Mouse (Mus musculus): Measurements from ENCODE around the gene Gmfg.

Gmfg gene

DNA sequence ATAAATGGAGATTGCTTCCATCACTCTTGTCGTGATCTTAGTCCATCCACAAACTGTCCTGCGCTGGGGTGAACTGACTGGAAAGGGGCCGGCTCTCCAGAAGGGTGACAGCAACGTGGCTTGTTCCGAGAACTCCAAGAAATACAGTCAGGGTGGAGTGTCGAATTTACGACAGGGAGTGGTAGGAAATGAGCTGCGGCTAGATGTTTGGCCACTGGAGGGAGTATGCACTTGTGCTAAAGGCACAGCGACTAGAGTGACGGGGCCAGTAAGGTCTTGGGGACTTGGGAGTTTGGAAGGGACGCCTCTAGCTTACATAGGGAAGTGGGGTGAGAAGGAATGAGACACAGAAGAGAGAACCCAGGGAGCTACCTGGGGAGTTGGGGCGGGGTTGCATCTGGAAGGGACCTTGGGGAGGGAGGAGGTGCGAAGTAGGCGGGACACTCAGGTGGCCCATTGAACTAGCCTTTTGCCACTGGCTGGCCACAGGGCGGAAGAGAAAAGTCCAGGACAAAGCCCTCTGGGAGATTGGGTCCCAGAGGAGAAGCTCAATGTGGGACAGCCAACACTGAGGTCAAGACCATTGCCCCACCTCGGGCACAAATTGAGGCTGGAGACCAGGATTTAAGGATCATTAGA lies at the start of gene Gmfg:
Gene Gmfg, plus strand, starts transcription at position 516 of the 639 bp plus-strand sequence.
- peak; percentile 77 for DNase-seq (ENCODE audit: low spot score)

DNA sequence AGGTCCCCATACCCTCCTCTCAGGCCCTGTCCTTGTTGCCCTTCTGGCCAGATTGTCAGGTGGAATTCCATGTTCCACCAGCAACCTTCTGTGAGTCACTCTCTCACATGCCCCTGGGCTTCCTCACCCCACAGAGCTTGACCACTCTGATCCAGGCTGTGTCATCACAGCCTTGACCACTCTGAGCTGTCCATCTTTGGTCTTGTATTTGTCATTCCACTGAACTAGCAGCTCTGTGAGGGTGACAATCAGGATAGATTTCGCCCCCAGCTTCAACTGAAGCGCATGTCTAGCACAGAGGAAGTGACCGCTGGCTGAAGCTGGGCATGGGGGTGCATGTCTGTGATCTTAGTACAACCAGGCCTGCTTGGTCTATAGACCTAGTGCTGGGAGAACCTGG lies 46.9 kb upstream of the Gmfg start:
- no peak for DNase-seq (ENCODE audit: low spot score)

DNA sequence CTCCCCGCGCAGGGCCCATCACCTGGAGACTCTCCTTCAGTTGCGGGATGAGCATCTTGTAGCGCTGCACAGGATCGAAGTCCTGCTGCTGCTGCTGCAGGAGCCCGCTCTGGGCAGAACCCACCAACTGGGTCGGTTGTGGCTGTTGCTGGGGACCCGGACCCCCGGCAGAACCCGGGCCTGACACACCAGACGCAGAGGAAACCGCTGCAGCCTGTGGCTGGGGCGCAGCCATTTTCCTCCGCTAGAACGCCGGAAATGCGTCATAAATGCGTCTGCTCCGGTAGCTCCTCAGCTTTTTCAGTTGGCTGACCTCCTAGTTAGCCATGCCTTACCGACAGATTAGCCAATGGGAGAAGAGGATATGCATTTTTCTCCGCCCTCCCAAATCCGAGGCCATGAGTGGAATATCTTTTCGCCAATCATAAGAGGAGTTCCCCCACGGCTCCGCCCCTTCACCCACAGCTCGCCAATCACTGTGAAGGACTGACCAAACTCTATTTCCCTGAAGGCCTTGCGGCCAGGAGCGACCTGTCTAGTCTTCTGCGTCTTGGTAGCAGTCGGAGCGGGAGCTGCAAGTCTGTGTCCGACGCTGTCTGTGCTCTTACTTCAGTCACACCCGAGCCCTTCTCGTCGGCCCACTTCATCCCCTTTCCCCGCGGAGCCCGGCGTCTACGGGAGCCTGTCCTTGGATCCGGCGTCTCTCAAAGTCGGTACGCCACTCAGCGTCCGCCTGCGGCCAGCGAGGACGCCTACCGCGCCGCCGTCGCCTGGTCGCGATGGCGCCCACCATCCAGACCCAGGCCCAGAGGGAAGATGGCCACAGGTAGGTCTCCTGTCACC lies 44.6 kb upstream of the Gmfg start, which contains the start of the genes Med29 and Paf1:
Gene Med29, minus strand, starts transcription at position 280 of the 843 bp plus-strand sequence.
Gene Paf1, plus strand, starts transcription at position 523 of the 843 bp plus-strand sequence.
- peak; percentile 99 for DNase-seq (ENCODE audit: low spot score)

DNA sequence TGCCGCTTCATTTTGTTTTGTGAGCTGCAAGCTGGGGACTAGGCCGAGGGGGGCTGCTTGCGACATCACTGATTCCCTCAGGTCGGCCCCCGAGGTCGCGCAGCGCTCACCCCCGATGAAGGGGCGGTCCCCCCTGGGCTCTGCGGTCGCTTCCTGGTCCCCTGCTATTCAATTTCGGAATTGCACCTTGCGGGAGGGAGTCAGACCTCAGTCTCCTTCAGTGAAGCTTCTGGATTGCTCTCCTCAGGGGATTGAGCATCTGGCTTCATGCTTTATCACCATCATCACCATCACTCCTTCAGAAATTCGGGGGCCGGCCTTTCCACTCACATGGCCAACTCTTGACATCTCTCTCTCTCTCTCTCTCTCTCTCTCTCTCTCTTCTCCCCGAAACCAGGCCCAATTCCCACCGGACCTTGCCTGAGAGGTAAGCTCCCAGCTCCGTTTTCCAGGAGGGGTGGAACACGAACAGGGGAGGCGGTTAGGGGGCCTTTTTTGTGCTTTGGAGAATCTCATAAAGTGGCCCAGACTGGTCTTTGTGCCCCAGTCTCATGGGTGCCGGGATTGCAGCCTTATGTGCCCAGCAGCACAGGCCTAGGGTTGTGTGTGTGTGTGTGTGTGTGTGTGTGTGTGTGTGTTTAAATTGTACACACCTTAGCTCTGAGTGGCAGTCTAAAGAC lies 43.8 kb upstream of the Gmfg start:
- no peak for DNase-seq (ENCODE audit: low spot score)

DNA sequence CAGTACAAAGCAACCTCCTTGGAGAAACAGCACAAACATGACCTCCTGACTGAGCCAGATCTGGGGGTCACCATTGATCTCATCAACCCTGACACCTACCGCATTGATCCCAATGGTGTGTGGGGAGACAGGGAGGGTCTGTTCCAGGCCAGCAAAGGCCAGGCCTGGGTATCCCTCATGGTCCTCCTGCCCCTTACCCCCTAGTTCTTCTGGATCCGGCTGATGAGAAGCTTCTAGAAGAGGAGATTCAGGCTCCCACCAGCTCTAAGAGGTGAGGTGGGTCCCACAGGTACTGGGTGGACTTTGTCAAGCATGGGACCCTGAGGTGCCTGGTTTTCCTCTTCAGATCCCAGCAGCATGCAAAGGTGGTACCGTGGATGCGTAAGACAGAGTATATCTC lies 41.8 kb upstream of the Gmfg start:
- DNase-seq (ENCODE audit: low spot score) = no peak

DNA sequence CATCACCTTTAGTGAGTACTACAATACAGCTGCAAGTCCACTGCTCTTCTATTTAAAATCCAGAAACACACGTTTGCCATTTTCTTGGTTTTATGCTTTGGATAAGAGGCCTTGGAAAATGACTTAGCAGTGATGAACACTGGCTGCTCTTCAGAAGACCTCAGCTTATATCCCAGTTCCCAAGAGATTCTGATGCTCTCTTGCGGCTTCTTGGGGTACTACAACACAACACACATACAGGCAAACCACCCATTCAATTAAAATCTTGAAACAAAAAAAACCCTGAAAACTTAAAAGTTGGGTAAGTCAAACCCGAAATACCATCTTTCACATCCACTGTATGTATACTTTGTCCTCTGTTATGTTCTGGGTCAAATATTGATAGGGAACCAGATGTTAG lies 39.2 kb upstream of the Gmfg start:
- peak; percentile 3 for DNase-seq (ENCODE audit: low spot score)

DNA sequence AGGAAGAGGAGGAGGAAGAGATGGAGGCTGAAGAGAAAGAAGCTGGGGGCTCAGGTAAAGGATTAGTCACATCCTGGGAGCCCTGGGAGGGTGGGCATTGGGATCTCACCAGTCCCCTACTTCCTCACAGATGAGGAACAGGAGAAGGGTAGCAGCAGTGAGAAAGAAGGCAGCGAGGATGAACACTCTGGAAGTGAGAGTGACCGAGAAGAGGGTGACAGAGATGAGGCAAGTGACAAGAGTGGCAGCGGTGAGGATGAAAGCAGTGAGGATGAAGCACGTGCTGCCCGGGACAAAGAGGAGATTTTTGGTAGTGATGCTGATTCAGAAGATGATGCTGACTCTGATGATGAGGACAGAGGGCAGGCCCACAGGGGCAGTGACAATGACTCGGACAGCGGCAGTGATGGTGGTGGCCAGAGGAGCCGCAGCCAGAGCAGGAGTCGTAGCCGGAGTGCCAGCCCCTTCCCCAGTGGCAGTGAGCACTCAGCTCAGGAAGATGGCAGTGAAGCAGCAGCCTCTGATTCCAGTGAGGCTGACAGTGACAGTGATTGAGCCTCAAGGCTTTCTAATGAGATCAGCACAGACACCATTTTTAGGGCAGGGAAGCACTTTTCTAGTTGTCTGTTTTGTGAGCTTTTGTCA lies 38.4 kb upstream of the Gmfg start:
- peak; percentile 5 for DNase-seq (ENCODE audit: low spot score)

DNA sequence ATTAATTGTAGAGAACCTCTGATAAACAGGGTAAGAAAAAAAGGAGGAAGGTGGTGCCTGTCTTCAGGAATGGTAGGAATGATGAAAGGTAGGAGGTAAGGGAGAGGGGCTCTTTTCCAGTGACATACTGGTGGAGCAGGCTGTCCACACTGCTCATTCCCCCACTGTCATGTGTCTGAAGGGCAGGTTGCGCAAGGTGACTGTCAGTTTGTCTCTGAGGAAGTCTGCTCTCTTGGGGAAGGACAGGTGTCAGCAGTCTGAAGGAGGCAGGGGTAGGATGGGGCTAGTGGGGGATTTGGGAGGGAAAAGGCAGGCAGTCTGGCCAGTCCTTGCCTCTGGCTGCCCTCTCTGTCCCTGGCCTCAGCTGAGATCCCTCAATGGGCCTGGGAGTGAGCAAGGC lies 36.2 kb upstream of the Gmfg start:
- DNase-seq (ENCODE audit: low spot score) = no peak

DNA sequence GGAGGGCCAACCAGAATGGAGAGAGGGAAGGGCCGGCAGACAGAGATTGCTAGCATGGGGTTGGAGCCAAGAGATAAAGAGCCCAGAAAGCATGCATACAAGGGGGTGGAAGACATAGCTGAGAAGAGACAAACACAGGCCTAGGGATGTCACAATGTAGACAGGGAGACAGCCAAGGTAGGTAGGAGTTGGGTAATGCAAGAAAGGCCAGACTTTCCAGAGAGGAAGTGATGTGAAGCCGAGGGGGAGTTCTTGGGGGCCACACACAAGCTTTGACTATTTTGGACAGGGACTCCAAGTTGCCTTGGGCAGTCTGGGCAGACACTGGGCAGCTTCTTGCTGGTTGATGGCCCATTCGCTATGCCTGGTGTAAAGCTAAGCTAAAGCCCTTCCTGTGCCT lies 35.3 kb upstream of the Gmfg start:
- no peak for DNase-seq (ENCODE audit: low spot score)

DNA sequence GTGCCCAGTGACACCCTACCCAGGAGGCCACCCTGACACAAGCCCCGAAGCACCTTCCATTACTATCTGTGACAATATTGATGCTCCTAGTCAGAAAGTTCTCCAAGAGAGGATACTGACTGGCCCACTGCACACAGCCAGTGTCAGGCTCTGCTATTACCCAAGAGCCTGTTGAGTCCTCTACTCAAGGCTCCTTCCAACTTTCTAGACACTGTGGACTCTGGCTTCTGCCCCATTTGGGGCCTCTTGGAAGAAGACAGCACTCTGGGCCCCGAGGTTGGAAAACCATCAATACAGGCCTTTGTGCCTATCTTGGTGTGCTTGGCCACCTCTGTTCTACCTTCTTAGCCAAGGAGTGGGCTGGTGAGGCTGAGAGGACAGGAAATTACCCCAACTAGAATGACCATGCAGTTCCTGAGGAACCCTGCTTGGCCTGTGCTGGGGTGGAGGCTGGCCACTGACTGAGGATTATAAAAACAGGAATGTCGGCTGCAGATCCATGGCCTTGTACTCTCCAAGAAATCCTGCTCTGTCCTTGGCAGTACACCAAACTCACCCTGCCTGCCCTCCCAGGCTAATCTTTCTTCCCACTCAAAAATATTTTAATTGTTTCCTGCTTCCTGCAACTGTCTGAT lies 26.3 kb upstream of the Gmfg start:
- DNase-seq (ENCODE audit: low spot score) = peak; percentile 84

DNA sequence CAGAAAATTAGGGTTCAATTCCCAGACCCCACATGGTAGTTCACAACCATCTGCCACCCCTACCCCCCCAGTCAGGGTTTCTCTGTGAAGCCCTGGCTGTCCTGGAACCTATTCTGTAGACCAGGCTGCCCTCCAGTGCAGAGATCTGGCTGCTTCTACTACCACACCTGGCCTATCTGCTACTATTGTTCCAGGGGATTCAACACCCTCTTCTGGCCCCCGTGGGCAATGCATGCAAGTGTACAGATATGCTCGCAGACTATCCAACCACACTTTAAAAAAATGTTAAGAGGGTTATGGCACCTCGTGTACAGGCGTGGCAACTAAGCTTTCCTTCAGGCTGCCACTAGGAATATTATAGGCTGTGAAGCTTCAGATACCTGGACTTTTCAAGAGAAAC lies 24.4 kb upstream of the Gmfg start:
- DNase-seq (ENCODE audit: low spot score) = no peak

DNA sequence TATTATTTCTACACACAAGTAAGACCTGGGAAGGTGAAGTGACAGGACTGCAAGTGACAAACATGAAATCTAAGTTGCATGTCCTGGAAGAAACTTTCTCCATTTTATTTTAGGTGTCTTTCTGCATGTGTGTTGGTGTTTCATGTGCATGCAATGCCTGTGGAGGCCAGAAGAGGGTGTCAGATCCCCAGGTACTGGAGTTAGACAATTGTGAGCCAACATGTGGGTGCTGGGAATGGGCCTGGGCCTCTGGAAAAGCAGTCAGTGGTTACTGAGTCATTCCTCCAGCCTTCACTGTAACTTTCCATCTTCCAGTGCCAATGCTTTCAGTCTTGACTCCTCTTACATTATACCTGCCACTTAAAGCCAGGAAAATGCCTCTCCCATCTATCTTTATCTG lies 19.9 kb upstream of the Gmfg start:
- DNase-seq (ENCODE audit: low spot score) = no peak

DNA sequence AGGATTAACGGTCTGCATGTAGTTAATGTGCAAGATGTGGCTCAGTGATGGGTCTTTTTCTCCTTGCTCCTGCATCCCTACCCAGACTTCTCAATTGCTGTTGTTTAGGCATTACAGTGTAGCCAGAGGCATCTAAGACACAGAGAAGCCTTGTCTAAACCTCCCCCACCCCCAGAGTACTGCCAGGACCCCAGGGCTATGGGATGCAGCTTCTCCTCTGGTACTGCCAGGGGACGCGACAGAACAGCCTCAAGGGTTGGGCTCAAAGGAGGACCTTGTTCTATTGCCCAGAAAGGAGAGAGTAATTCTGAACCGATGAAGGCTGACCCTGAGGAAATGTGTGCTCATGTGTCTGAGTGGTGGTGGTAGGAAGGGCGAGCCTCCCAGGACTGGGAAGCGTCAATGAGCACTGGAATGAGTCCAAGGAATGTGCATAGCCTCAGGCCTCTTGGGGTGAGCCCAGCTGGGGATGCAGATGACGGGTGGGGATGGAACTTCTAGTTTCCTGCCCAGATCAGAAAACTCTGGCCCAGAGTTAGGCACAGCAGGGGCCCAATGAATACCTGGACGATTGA lies 19.1 kb upstream of the Gmfg start:
- DNase-seq (ENCODE audit: low spot score) = peak; percentile 72

DNA sequence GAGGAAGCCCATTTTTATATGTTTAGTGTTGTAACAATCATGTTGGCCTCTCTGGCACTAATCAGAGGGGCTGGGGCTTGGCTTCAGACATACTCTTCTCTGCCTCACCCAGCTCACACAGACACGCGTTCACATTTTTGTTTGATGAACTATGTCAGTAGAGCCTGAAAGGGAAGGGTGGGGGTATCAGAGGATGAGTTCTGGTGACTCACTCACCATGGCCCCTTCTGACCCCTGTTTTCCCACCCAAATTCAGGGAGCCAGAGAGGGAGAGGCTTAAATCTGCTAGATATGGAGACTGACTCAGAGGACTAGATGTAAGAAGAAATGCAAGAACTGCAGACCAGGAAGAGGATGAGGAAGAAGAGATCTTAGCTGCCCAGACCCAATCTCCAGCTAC lies 17.8 kb upstream of the Gmfg start:
- no peak for DNase-seq (ENCODE audit: low spot score)

DNA sequence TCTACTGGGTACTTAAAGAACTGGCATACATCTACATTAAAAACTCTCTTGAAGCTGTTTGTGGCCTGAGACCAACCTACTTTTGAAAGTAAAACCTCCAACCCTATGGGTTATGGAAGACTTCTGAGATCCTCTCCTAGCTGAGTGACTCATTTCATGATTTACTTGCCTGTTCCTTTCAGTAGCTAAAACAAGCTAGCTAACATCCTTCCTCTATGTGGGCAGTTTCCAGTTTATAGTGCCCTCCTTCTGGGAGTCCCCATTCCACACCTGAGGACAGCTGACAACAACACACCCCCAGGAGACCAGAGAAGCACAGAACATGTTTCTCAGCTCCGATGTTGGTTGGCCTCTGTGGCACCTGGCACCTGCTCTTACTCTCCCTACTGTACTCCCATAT lies 14.2 kb upstream of the Gmfg start:
- no peak for DNase-seq (ENCODE audit: low spot score)

DNA sequence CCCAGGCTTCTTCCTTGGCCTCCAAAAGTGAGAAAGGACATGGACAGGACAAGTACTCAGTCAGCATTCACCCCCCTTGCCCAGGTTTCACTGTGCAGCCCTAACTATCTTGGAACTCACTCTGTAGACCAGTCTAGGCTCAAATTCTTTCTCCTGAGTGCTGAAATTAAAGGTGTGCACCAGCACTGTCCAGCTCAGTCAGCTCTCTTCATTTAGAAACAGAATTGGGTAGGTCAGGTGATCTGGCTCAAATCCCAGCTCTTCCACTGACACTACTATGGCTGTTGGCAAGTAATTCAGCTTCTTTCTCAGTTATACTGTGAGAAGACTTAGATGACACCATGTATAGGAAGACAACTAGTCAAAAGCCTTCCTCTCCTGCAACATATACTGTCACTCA lies 9.5 kb upstream of the Gmfg start:
- DNase-seq (ENCODE audit: low spot score) = no peak

DNA sequence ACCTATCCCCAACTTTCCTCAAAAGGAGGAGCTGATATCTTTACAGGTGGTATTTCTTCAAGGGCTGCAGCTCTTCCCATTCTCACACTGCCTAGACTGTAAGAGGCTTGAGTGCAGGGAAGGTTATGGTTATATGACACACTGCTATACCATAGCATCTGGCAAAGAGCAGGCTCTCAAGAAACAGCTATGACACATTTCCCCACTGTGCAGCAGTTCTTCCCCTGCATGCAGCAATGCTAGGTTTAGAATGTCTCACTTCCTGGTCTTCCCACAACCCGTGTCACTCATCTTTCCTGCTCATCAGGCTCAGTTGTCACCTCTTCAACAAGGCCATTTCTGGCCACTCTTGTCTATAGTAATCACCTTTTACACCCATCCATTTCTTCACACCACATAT lies 6.7 kb upstream of the Gmfg start:
- DNase-seq (ENCODE audit: low spot score) = no peak

DNA sequence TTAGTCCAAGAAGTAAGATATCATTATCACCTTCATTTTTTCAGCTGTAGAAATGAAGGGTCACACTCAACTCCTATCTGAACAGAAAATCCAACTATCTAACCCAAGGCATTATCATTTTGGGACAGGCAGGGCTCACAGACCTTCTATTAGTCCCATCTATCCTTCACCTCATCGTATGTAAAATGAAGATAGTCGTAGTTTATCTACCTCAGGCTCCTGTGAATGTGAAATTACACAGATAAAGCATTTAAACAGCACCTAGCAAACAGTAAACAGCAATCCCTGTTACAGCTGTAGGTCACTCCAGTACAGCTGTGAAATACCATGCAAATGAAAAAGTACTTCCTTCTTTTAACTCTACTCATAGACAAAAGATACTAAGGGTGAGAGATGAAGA lies 5.0 kb upstream of the Gmfg start:
- no peak for DNase-seq (ENCODE audit: low spot score)

DNA sequence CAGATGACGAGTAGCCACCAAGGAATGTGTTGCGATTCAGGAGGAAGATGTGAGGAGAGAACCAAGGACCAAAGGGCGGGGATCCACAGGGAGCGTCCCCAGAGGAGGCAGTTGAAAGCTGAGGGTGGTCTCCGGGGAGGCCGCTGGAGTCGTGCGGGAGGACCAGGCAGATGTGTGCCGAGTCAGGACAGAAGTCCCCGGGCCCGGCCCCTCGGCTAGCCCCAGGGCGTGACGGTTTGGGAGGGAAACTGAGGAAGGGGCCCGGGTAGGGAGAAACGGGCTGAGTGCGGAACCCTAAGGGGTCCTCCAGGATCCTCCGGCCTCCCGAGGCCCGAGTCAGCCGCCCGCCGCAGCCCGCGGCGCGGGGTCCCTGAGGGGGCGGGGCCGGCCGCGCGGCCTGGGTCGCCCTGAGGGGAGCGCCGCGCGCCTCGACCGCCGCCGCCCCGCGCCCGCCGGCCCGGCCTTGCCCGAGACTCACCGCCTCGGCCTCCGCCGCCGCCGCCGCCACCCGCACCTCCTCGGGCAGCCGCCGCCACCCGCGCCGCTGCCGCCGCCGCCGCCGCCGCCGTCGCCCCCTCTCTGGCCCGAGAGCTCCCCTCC lies 1.5 kb upstream of the Gmfg start:
- peak; percentile 74 for DNase-seq (ENCODE audit: low spot score)

DNA sequence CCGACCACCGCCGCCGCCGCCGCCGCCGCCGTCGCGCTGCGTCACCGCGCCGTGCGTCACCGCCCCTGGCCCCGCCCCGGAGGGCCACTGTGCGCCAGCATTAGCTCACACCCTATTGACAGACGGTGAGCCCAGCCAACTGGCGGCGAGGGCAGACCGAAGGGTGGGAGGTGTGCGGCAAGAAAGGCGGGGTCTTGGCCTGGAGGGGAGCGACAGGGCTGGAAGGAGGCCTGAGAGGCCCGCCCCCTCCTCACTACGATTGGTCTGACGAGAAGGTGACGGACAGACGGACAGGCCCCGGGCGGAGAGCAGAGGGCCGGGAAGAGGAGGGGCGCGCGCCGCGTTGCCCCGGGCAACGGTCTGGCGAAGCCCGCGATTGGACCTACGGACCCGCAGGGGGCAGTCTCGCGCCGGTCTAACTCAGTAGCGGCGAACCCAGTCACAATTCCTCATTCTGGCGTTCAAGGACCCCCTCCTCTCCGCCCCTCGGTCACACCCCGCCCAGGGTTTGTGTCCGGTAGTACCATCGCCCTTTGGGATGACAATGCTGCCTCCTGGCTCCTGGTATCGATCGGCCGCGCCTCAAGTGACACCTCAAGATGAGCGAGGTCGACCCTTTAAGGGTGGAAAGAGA lies 859 bp upstream of the Gmfg start:
- peak; percentile 100 for DNase-seq (ENCODE audit: low spot score)

DNA sequence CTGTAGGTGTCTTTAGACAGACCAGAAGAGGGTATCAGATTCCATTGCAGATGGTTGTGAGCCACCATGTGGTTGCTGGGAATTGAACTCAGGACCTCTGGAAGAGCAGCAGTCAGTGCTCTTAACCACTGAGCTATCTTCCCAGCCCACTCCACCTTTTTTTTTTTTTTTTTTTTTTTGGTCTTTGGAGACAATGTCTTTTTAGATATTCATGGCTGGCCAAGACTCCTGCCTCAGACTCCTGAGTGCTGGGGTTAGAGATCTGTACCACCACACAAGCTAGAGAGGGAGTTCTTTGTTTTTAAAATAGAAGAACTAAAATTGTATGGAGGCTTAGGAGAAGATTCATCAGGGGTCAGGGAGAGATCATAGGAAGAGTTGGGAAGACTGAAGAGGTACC lies 717 bp downstream of the Gmfg start:
- no peak for DNase-seq (ENCODE audit: low spot score)
